Mouse (Mus musculus): ENCODE measurements around the gene Nfkbia. TPM values are rescaled to one million over a fixed set of nuclear protein-coding genes. Genes with fewer than 3 reads are reported as not detected.

The Nfkbia gene
- polyA plus RNA-seq, 1 experiment from 2014 or later, result 86.6 TPM

DNA sequence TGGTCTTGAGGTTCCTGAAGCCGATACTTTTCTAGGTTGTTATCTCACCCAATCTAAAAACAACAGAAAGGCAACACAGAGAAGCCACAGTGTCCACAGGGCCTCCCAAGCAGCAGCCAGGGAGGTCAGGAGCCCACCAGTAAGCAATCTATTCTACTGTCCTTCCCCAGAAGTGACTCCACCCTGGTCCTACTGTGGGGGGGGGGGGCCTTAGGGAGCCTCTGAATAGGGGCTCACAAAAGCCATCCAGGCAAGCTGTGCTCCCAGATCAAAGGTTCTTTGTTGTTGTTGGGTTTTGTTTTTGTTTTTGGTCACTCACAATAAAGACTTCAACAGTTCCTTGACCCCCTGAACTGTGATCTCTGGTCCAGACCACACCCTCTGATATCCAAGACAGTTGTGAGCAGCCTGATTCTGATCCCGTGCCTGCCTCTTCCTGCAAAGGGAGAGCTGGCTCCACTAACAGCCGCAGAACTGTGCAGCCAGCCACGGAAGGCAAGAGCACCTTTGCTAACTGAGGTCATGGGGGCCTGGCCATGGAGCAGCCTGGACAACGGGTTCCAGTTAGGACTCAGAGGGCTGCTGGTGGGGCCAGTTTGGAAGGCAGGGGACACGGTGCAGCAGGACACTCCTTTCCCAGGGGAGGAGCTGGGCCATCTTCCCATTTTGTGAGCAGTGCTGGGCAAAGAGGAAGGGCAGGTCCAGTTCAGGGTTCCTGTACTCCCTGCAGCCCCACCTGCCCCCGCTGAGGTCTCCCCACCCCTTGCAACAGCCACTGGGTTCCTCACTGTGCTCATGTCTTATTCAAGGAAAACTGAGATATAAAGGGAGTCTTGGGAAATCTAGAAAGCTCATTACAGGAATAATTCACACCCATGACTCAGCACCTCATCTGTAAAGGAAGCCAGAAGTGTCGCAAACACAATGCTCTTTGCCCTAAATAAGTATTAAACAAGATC lies 18.9 kb downstream of the Nfkbia start:
- Histone ChIP-seq H3K4me3 (replicated peaks; ENCODE audit: low read length) (no peak overlapping the region), H3K27me3 (ENCODE audit: control insufficient read depth, insufficient read depth, low read length) (no peaks in the 10 kb centered on the region), H3K9me3 (replicated peaks; ENCODE audit: control insufficient read depth, low read length) (no peaks in the 10 kb centered on the region), H3K27ac (ENCODE audit: low read length) (peak overlapping the region; percentile 2; the same call in 1 of the 2 replicates), H3K4me2 (ENCODE audit: low read depth, low read length) (no peak overlapping the region), H3K4me1 (ENCODE audit: control insufficient read depth, insufficient read depth, low read length) (peaks cover 12% of the 10 kb centered on the region; the same call in 1 of the 2 replicates), H3K9ac (ENCODE audit: low read length) (no peak overlapping the region), H3K36me3 (ENCODE audit: control insufficient read depth, insufficient read depth, low read length) (no peaks in the 10 kb centered on the region)
- WGBS, result 25% methylated on average over 8 of the region's 8 CpGs
- ATAC-seq (ENCODE audit: insufficient read depth, low FRiP score), result peak; percentile 67

DNA sequence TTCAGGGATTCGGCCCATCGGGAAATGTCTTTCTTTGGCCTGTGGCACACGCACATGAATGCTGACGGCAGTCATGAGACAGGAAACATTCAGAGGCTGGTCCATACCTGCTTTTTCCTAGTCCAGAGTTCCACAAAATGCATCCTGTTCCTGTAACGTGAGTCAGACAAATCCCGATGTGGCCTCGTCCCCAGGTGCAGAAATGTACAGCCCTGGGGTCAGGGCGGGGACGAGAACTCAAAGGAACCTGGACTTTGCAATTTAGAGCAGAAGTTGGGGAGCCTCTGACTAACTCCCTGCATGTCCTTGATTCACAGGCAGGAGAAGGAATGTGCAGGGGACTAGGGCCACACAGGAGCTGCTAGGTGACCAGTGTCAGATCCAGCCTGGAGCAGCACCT lies 21.1 kb downstream of the Nfkbia start:
- Histone ChIP-seq H3K4me2 (ENCODE audit: low read depth, low read length) (no peak overlapping the region), H3K27ac (ENCODE audit: low read length) (no peak overlapping the region), H3K27me3 (ENCODE audit: control insufficient read depth, insufficient read depth, low read length) (no peaks in the 10 kb centered on the region), H3K36me3 (ENCODE audit: control insufficient read depth, insufficient read depth, low read length) (no peaks in the 10 kb centered on the region), H3K4me1 (ENCODE audit: control insufficient read depth, insufficient read depth, low read length) (peaks cover 18% of the 10 kb centered on the region), H3K9ac (ENCODE audit: low read length) (no peak overlapping the region), H3K4me3 (replicated peaks; ENCODE audit: low read length) (no peak overlapping the region), H3K9me3 (replicated peaks; ENCODE audit: control insufficient read depth, low read length) (no peaks in the 10 kb centered on the region)
- ATAC-seq (ENCODE audit: insufficient read depth, low FRiP score), result no peak
- 82% methylated on average over 9 of the region's 9 CpGs for WGBS

DNA sequence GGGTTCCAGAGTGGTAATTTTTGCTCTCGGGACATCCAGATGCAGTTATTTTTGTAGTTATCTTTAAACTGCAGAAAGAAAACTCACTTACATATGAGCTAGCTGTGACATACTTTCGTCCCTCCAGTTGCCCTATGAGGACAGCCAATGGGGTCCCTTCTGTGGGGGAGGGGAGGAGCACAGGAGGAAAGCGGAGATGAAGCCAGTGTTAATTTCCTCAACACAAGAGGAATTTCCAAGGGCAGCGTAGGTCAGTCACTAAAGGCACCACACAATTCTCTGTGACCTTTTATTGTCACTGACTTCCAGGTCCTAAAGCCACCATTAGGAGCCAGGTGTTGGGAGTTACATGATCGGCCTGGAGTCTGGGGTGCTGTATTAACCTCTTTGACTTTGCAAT lies 22.0 kb downstream of the Nfkbia start:
- peaks cover 26% of the 10 kb centered on the region for H3K4me1 ChIP-seq (ENCODE audit: control insufficient read depth, insufficient read depth, low read length)
- no peaks in the 10 kb centered on the region for H3K9me3 ChIP-seq (replicated peaks; ENCODE audit: control insufficient read depth, low read length)
- no peaks in the 10 kb centered on the region for H3K36me3 ChIP-seq (ENCODE audit: control insufficient read depth, insufficient read depth, low read length)
- no peak overlapping the region for H3K27ac ChIP-seq (ENCODE audit: low read length)
- WGBS, result 50% methylated on average over 5 of the region's 5 CpGs
- H3K4me2 ChIP-seq (ENCODE audit: low read depth, low read length), result no peak overlapping the region
- no peak overlapping the region for H3K4me3 ChIP-seq (replicated peaks; ENCODE audit: low read length)
- H3K9ac ChIP-seq (ENCODE audit: low read length), result no peak overlapping the region
- H3K27me3 ChIP-seq (ENCODE audit: control insufficient read depth, insufficient read depth, low read length), result no peaks in the 10 kb centered on the region
- no peak for ATAC-seq (ENCODE audit: insufficient read depth, low FRiP score)

DNA sequence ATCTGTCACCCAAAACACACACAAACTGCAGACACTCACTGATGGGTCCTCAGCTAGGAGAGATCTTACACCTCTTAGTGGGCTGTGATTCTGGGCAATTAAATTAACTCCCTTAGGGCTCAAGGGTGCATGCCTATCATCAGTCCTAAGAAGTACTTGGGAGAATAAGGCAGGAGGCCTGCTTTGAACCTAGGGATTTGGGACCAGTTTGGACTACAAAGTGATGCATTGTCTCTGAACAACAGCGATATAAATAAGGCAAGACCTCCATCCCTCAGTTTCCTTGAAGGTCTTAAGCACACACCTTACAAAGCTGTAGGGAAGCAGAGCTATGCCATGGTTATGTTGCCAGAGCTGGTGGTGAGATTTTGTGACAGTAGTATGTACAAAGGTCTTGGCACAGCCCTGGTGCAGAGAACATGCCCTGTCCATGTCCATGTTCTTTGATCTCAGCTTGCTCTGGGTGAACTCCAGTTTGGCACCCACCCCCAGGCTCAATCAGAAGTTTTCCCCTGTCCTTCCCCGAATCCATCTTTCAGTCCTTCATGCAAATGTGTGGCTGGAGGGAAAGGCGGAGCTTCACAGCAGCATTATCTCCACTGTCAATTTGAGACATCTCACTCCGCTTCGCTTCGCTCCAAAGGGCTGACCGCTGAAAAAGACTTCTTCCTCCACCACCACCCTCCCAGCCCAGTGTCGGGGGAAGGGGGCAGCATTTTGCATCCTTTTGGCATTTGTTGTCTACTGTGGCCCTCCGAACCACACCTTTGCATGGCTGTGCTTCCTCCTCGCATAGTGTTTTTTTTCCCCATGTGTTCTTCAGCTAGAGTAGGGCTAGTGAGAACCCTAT lies 24.9 kb downstream of the Nfkbia start:
- Histone ChIP-seq H3K27me3 (ENCODE audit: control insufficient read depth, insufficient read depth, low read length) (no peaks in the 10 kb centered on the region), H3K9ac (ENCODE audit: low read length) (no peak overlapping the region), H3K4me1 (ENCODE audit: control insufficient read depth, insufficient read depth, low read length) (peaks cover 32% of the 10 kb centered on the region), H3K4me2 (ENCODE audit: low read depth, low read length) (no peak overlapping the region), H3K9me3 (replicated peaks; ENCODE audit: control insufficient read depth, low read length) (no peaks in the 10 kb centered on the region), H3K36me3 (ENCODE audit: control insufficient read depth, insufficient read depth, low read length) (no peaks in the 10 kb centered on the region), H3K4me3 (replicated peaks; ENCODE audit: low read length) (no peak overlapping the region), H3K27ac (ENCODE audit: low read length) (no peak overlapping the region)
- WGBS, result 56% methylated on average over 10 of the region's 10 CpGs
- ATAC-seq (ENCODE audit: insufficient read depth, low FRiP score), result no peak

DNA sequence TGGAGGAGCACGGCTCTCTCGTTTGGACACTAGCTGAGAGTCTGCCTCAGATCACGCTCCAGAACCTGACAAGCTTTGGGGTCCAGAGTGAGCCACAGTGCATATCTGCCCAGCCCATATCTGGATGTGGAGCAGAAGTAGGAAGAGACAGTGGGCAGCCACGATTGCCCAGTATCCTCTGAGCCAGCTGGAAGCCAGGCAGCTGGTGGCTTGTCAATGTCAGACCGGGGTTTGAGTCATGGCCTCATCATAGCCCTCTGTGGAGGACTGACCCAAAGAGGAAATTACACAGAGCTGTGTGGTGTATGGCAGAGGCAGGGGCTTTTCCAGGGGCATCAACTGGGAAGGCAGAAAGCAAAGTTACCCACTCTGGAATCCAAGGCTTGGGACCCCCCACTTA lies 25.6 kb downstream of the Nfkbia start:
- no peaks in the 10 kb centered on the region for H3K36me3 ChIP-seq (ENCODE audit: control insufficient read depth, insufficient read depth, low read length)
- no peak for ATAC-seq (ENCODE audit: insufficient read depth, low FRiP score)
- no peak overlapping the region for H3K4me2 ChIP-seq (ENCODE audit: low read depth, low read length)
- H3K9ac ChIP-seq (ENCODE audit: low read length), result no peak overlapping the region
- H3K4me3 ChIP-seq (replicated peaks; ENCODE audit: low read length), result no peak overlapping the region
- 67% methylated on average over 5 of the region's 5 CpGs for WGBS
- peaks cover 38% of the 10 kb centered on the region for H3K4me1 ChIP-seq (ENCODE audit: control insufficient read depth, insufficient read depth, low read length)
- peak overlapping the region; percentile 73; the same call in 1 of the 2 replicates for H3K27ac ChIP-seq (ENCODE audit: low read length)
- H3K9me3 ChIP-seq (replicated peaks; ENCODE audit: control insufficient read depth, low read length), result no peaks in the 10 kb centered on the region
- H3K27me3 ChIP-seq (ENCODE audit: control insufficient read depth, insufficient read depth, low read length), result no peaks in the 10 kb centered on the region

DNA sequence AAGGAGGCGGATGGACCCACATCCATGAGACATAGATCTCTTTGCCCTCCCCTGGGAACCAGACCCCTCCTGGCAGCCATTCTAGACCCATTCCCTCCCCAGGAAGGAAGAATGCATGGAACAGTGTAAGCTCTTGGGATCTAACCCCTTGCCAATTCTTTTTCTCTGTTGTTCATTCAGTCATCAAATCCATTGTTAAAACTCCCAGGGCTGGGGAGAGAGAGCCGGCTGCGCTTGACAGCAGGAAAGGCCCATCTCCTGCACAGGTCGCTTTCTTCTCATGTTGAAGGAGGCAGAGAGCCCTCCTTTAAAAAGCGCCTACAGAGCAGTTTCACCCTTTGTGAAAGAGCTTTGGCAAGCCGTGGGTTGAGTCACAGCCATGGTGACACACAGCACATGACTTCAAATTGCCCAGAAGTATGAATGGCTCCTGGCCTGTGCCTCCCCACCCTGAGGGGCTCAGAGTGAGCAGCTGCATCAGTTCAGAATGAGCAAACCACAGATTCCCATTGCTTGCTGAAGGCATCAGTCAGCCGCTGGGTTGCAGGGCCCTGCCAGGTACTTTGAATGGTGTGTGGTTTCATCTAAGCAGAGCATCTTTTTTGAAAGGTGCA lies 26.3 kb downstream of the Nfkbia start:
- WGBS, result 66% methylated on average over 7 of the region's 7 CpGs
- Histone ChIP-seq H3K27me3 (ENCODE audit: control insufficient read depth, insufficient read depth, low read length) (no peaks in the 10 kb centered on the region), H3K4me3 (replicated peaks; ENCODE audit: low read length) (no peak overlapping the region), H3K4me1 (ENCODE audit: control insufficient read depth, insufficient read depth, low read length) (peaks cover 44% of the 10 kb centered on the region), H3K27ac (ENCODE audit: low read length) (peak overlapping the region; percentile 73), H3K9ac (ENCODE audit: low read length) (no peak overlapping the region), H3K4me2 (ENCODE audit: low read depth, low read length) (no peak overlapping the region; the same call in 1 of the 2 replicates), H3K36me3 (ENCODE audit: control insufficient read depth, insufficient read depth, low read length) (no peaks in the 10 kb centered on the region), H3K9me3 (replicated peaks; ENCODE audit: control insufficient read depth, low read length) (no peaks in the 10 kb centered on the region)
- ATAC-seq (ENCODE audit: insufficient read depth, low FRiP score), result no peak

DNA sequence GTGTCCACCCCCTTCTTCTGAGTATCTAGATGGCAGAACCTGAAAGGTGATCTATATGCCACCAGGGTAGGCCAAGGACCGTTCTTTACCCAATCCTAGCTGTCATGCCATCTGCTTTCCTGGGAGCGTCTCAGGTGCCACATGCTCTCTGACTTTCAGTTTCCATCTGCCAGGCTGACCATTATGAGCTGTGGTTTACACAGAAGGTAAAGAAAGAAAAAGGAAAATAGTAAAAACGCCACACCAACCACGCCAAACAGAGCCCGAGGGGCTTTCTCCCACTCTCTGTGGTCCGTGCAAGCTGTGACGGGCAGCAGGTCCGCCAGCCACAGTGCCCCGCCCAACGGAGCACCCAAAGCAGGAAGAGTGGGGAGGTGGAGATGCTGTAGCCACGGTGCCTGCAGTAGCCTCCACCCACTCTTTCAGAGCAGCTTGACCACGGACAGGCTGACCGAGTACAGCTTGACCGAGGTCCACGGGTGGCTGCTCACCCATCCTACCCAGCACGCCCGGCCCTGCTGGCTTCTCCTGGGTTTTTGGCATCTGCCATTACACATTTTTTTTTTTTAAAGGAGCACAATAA lies 27.0 kb downstream of the Nfkbia start:
- peak overlapping the region; percentile 34 for H3K4me2 ChIP-seq (ENCODE audit: low read depth, low read length)
- H3K27me3 ChIP-seq (ENCODE audit: control insufficient read depth, insufficient read depth, low read length), result no peaks in the 10 kb centered on the region
- H3K4me1 ChIP-seq (ENCODE audit: control insufficient read depth, insufficient read depth, low read length), result peaks cover 49% of the 10 kb centered on the region
- H3K36me3 ChIP-seq (ENCODE audit: control insufficient read depth, insufficient read depth, low read length), result no peaks in the 10 kb centered on the region
- H3K9ac ChIP-seq (ENCODE audit: low read length), result peak overlapping the region; percentile 50; the same call in 1 of the 2 replicates
- H3K9me3 ChIP-seq (replicated peaks; ENCODE audit: control insufficient read depth, low read length), result no peaks in the 10 kb centered on the region
- H3K27ac ChIP-seq (ENCODE audit: low read length), result peak overlapping the region; percentile 73
- H3K4me3 ChIP-seq (replicated peaks; ENCODE audit: low read length), result peak overlapping the region; percentile 20
- 66% methylated on average over 17 of the region's 17 CpGs for WGBS
- no peak for ATAC-seq (ENCODE audit: insufficient read depth, low FRiP score)

DNA sequence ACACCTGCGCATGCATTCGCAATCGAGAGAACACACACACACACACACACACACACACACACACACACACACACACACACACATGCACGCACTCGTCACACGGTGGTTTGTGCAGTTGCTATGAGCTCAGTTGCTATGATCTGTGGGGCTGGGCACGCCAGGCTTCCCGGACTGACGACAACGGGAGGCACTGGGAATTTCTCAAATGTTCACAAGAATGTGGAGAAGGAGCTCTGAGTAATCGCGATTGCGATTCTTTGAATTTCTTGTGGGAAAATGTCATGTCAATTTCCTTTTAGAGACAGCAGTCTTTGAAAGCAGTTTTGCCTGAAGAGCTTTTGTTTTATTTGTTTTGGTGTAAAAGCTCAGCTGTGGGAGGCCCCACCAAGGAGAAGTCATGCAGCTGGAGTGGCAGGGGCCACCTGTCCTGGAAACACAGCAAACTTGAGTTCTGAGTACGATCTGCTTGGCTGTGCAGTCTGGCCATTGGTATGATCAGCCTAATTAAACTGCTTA lies 27.5 kb downstream of the Nfkbia start:
- ATAC-seq (ENCODE audit: insufficient read depth, low FRiP score), result peak; percentile 38; the same call in 1 of the 2 replicates

More for the DNA sequence above, 27.5 kb downstream of the Nfkbia start:
- 35% methylated on average over 14 of the region's 14 CpGs for WGBS
- peaks cover 52% of the 10 kb centered on the region for H3K4me1 ChIP-seq (ENCODE audit: control insufficient read depth, insufficient read depth, low read length)
- H3K9me3 ChIP-seq (replicated peaks; ENCODE audit: control insufficient read depth, low read length), result no peaks in the 10 kb centered on the region
- H3K27me3 ChIP-seq (ENCODE audit: control insufficient read depth, insufficient read depth, low read length), result no peaks in the 10 kb centered on the region
- H3K36me3 ChIP-seq (ENCODE audit: control insufficient read depth, insufficient read depth, low read length), result no peaks in the 10 kb centered on the region
- H3K27ac ChIP-seq (ENCODE audit: low read length), result peak overlapping the region; percentile 73
- H3K4me2 ChIP-seq (ENCODE audit: low read depth, low read length), result peak overlapping the region; percentile 34
- peak overlapping the region; percentile 50 for H3K9ac ChIP-seq (ENCODE audit: low read length)
- 0 out of 2 replicates have a peak overlapping the region, but pooled peaks have one; percentile 2 for H3K4me3 ChIP-seq (replicated peaks; ENCODE audit: low read length)

Measured in stomach, embryonic 16.5 days (tissue).